Mouse (Mus musculus) liver, adult 2 months (tissue): Measurements from ENCODE around the gene Adamts13. TPM values are rescaled to one million over a fixed set of nuclear protein-coding genes. Genes with fewer than 3 reads are reported as not detected.

Experiments
- DNase-seq: peaks from one replicate; pipeline ENCODE4 v3.0.0-alpha.2; 2011; ENCODE audit warnings: low read depth, low spot score; ENCODE audit errors: extremely low read depth
- H3K27ac ChIP-seq: fragments of 200-500 bp; replicated peaks from 2 replicates; pipeline ENCODE4 v1.5.1; 2012; ENCODE audit warnings: low read depth, mild to moderate bottlenecking, control low read depth, inconsistent platforms, low read length; ENCODE audit not compliant: insufficient read depth
- H3K27me3 ChIP-seq: fragments of 200-500 bp; 2 replicates; pipeline ENCODE4 v1.6.1; 2012; ENCODE audit warnings: mild to moderate bottlenecking, moderate library complexity, low read length, inconsistent platforms; ENCODE audit not compliant: control insufficient read depth, insufficient read depth
- H3K36me3 ChIP-seq: fragments of 200-500 bp; 2 replicates; pipeline ENCODE4 v1.6.1; 2012; ENCODE audit warnings: low read length, inconsistent platforms; ENCODE audit not compliant: control insufficient read depth, insufficient read depth
- H3K4me1 ChIP-seq: fragments of 200-500 bp; 2 replicates; pipeline ENCODE4 v1.6.1; 2011; ENCODE audit warnings: low read length; ENCODE audit not compliant: control insufficient read depth, insufficient read depth
- H3K4me3 ChIP-seq: fragments of 200-500 bp; 2 replicates; pipeline ENCODE4 v1.5.1; 2011; ENCODE audit warnings: low read depth, mild to moderate bottlenecking, control low read depth, low read length, moderate library complexity; ENCODE audit not compliant: insufficient read depth
- H3K79me2 ChIP-seq: fragments of 200-500 bp; 2 replicates; pipeline ENCODE4 v1.6.1; 2012; ENCODE audit warnings: inconsistent platforms, mild to moderate bottlenecking, low read length, moderate library complexity; ENCODE audit not compliant: control insufficient read depth, insufficient read depth
- H3K9ac ChIP-seq: fragments of 200-500 bp; 2 replicates; pipeline ENCODE4 v1.6.1; 2012; ENCODE audit warnings: low read depth, mild to moderate bottlenecking, control low read depth, inconsistent platforms, low read length
- CTCF ChIP-seq: fragments of 200-500 bp; IDR thresholded peaks from 2 replicates; pipeline ENCODE4 v1.5.1; 2011; ENCODE audit warnings: low read depth, low read length, control low read depth
- POLR2A ChIP-seq: fragments of 200-500 bp; IDR thresholded peaks from 2 replicates; pipeline ENCODE4 v1.6.1; 2011; ENCODE audit warnings: low read length, control low read depth; ENCODE audit not compliant: insufficient read depth; ENCODE audit errors: extremely low read depth
- WGBS: fragments of 180-500 bp; shearing (Covaris S2); methylation state at CpG from one replicate; pipeline ENCODE4 v1.1.7; 2018; 5-methylcytosine and 5-hydroxymethylcytosine counted together
- polyA plus RNA-seq: library from polyadenylated mRNA; depleted of rRNA; stranded (reverse); fragments of >200 nt; gene quantifications from 2 replicates; pipeline ENCODE4 v1.2.3, GENCODE M21; 2012; rRNA removed
- total RNA-seq: library from RNA; depleted of rRNA; stranded (reverse); fragments of >200 nt; gene quantifications from 2 replicates; pipeline ENCODE4 v1.2.3, GENCODE M21; 2014; rRNA removed

Gene Adamts13
- total RNA-seq (5.6 and 8.3 TPM in 2 replicates), polyA plus RNA-seq (5.8 and 11.2 TPM in 2 replicates)

DNA sequence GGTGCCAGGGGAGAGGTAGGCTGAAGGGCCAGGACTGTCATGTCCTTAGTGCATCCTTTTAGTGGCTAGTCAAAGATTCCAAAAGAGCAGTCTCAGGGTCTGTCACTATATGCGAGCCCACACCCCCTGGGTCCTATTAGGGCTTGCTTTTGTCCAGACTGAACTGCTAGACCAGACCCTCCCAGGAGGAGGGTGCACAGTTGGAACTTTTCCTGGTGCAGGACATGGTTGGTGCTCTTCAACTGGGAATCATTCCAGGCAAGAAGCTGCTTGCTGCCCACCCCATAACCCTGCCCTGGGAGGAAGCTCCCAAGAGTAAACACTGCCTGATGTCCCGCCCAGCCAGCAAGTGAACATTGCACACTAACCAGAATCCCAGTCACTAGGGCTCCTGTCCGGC lies at the start of gene Adamts13:
Gene Adamts13 (plus strand): TSS at position 301 of the 400 bp plus-strand sequence.
- 52% methylated on average over 3 of the region's 3 CpGs for WGBS
- Histone ChIP-seq H3K79me2 (no peaks in the 10 kb centered on the region), H3K9ac (peak within 1 kb of the TSS; percentile 25; the same call in 1 of the 2 replicates), H3K27me3 (no peaks in the 10 kb centered on the region), H3K4me1 (no peaks in the 10 kb centered on the region), H3K4me3 (peak within 1 kb of the TSS; percentile 38; the same call in 1 of the 2 replicates), H3K36me3 (no peaks in the 10 kb centered on the region), H3K27ac (peak within 1 kb of the TSS; percentile 52)
- DNase-seq: peak; percentile 23
- TF ChIP-seq CTCF: no peak
- no peak for TF ChIP-seq POLR2A

- WGBS: 33% methylated on average over 6 of the region's 6 CpGs
- DNase-seq: peak; percentile 68
- Histone ChIP-seq H3K27ac (peak overlapping the region; percentile 82), H3K4me1 (peaks cover 49% of the 10 kb centered on the region), H3K36me3 (peaks cover 45% of the 10 kb centered on the region), H3K27me3 (no peaks in the 10 kb centered on the region), H3K4me3 (no peak overlapping the region), H3K79me2 (peaks cover 49% of the 10 kb centered on the region), H3K9ac (peak overlapping the region; percentile 12; the same call in 1 of the 2 replicates)
- TF ChIP-seq CTCF (no peak), POLR2A (no peak)
Measured at GRCm38 (mm10) chr2:26927745-26928476, 45.3 kb upstream of the Adamts13 start.

DNA sequence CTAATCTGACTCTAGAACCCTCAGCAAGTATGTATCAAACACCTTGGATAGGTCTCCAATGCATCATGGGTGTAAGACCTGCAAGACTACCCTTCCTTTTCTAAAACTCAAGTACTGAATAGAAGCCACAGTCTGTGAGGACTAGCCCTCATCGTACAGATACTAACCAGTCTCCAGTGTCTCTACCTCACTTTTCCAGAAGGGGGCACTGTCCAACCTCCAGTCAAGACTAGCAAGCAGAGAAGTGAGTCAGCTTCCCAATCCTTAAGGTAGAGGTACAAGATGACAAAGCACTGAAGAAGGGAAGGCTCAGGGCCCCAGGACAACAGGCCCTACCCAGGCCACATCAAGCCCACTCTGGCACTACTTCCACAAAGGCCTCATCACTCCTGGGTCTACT lies 42.8 kb upstream of the Adamts13 start:
- Histone ChIP-seq H3K4me1 (peaks cover 40% of the 10 kb centered on the region), H3K4me3 (no peak overlapping the region), H3K27ac (0 out of 2 replicates have a peak overlapping the region, but pooled peaks have one; percentile 15), H3K79me2 (peaks cover 51% of the 10 kb centered on the region), H3K9ac (no peak overlapping the region), H3K36me3 (peaks cover 21% of the 10 kb centered on the region; the same call in 1 of the 2 replicates), H3K27me3 (no peaks in the 10 kb centered on the region)
- 10% methylated on average over 1 of the region's 1 CpGs for WGBS
- TF ChIP-seq CTCF (peak; percentile 42), POLR2A (no peak)
- DNase-seq: peak; percentile 65

- peaks cover 37% of the 10 kb centered on the region for H3K4me1 ChIP-seq
- under 1% methylated on average over 49 of the region's 49 CpGs for WGBS
Measured at GRCm38 (mm10) chr2:26932473-26933303, 40.5 kb upstream of the Adamts13 start.

GRCm38 (mm10) chr2:26933304-26934055 lies 39.7 kb upstream of the Adamts13 start, which contains the start of the genes Surf4 and Stkld1:
Gene Surf4, minus strand, starts transcription at chr2:26933928.
Gene Stkld1, plus strand, starts transcription at chr2:26934047.
- 1% methylated on average over 68 of the region's 70 CpGs for WGBS
- peaks cover 37% of the 10 kb centered on the region for H3K79me2 ChIP-seq
- H3K9ac ChIP-seq: peak within 1 kb of the TSS; percentile 100
- peak within 1 kb of the TSS; percentile 98 for H3K4me3 ChIP-seq
- peaks cover 30% of the 10 kb centered on the region for H3K4me1 ChIP-seq
- 0 out of 2 replicates have a peak, but pooled peaks cover 2% of the 10 kb centered on the region for H3K36me3 ChIP-seq
- H3K27me3 ChIP-seq: no peaks in the 10 kb centered on the region
- TF ChIP-seq POLR2A: peak; percentile 93
- no peak for TF ChIP-seq CTCF
- DNase-seq: peak; percentile 96
- H3K27ac ChIP-seq: peak within 1 kb of the TSS; percentile 89

More at GRCm38 (mm10) chr2:26932473-26933303, 40.5 kb upstream of the Adamts13 start:
- Histone ChIP-seq H3K79me2 (peaks cover 43% of the 10 kb centered on the region), H3K9ac (peak overlapping the region; percentile 100), H3K36me3 (0 out of 2 replicates have a peak, but pooled peaks cover 2% of the 10 kb centered on the region), H3K27ac (peak overlapping the region; percentile 89), H3K4me3 (peak overlapping the region; percentile 98), H3K27me3 (no peaks in the 10 kb centered on the region)
- TF ChIP-seq CTCF: no peak
- TF ChIP-seq POLR2A: no peak
- peak; percentile 57 for DNase-seq
